Mouse (Mus musculus) left cerebral cortex, postnatal 10 days (tissue): ENCODE measurements around the gene Tln1. TPM values are rescaled to one million over a fixed set of nuclear protein-coding genes. Genes with fewer than 3 reads are reported as not detected.

ENCODE experiments used
- DNase-seq, 2 experiments: peaks; one replicate each; pipeline ENCODE4 v3.0.0; 2021 to 2022; ENCODE audit warnings: low spot score in 2 of 2, mixed read lengths in 1 of 2; ENCODE audit errors: extremely low spot score in 1 of 2
- intact Hi-C: fragments of 180-260 bp; cut with DNase I; formaldehyde crosslinking; loops from one replicate; pipeline ENCODE4 v1.15.1; 2025
- total RNA-seq, 2 experiments: library from RNA; stranded (reverse); gene quantifications; 2 replicates each; pipeline ENCODE4 v1.2.3; 2021

Gene Tln1
- total RNA-seq, 2 experiments from 2014 or later, result 48.7 to 55.3 TPM

- intact Hi-C loops, result no loop called here
Measured at GRCm38 (mm10) chr4:43580721-43581120, 18.2 kb upstream of the Tln1 start.

GRCm38 (mm10) chr4:43579731-43580130, 17.2 kb upstream of the Tln1 start:
- intact Hi-C loops, result no loop called here
- no peak for DNase-seq

More at GRCm38 (mm10) chr4:43580721-43581120, 18.2 kb upstream of the Tln1 start:
- DNase-seq, result no peak

- intact Hi-C loops, result no loop called here
- no peak for DNase-seq
Measured at GRCm38 (mm10) chr4:43579256-43579655, 16.8 kb upstream of the Tln1 start.

- DNase-seq, result peak; percentile 71 to 90
- intact Hi-C loops, result no loop called here
Measured at GRCm38 (mm10) chr4:43578376-43579204, 16.1 kb upstream of the Tln1 start, which contains the start of the genes Rgp1 and Gba2. Gene Rgp1, plus strand, starts transcription at chr4:43578715. Gene Gba2, minus strand, starts transcription at chr4:43578873.

GRCm38 (mm10) chr4:43577237-43577881, 14.9 kb upstream of the Tln1 start:
- DNase-seq, result no peak

GRCm38 (mm10) chr4:43575356-43575755, 12.9 kb upstream of the Tln1 start:
- intact Hi-C loops, result no loop called here
- DNase-seq, result no peak

More at GRCm38 (mm10) chr4:43577237-43577881, 14.9 kb upstream of the Tln1 start:
- intact Hi-C loops, result no loop called here

GRCm38 (mm10) chr4:43573561-43573960, 11.1 kb upstream of the Tln1 start:
- intact Hi-C loops, result no loop called here
- DNase-seq, result no peak

GRCm38 (mm10) chr4:43571395-43572045, 9.0 kb upstream of the Tln1 start:
- DNase-seq, result no peak
- intact Hi-C loops, result no loop called here

GRCm38 (mm10) chr4:43567140-43567539, 4.6 kb upstream of the Tln1 start:
- intact Hi-C loops, result no loop called here
- no peak for DNase-seq

- intact Hi-C loops, result no loop called here
- no peak for DNase-seq
Measured at GRCm38 (mm10) chr4:43564231-43564630, 1.7 kb upstream of the Tln1 start.

GRCm38 (mm10) chr4:43563601-43563875, 1.0 kb upstream of the Tln1 start:
- intact Hi-C loops, result no loop called here
- DNase-seq, result no peak

GRCm38 (mm10) chr4:43562769-43563600, 494 bp upstream of the Tln1 start:
- intact Hi-C loops, result no loop called here
- no peak for DNase-seq

GRCm38 (mm10) chr4:43561436-43561996, 975 bp downstream of the Tln1 start:
- no peak for DNase-seq
- intact Hi-C loops, result no loop called here

- no peak for DNase-seq
- intact Hi-C loops, result no loop called here
Measured at GRCm38 (mm10) chr4:43560976-43561375, 1.5 kb downstream of the Tln1 start.

GRCm38 (mm10) chr4:43560243-43560611, 2.3 kb downstream of the Tln1 start:
- intact Hi-C loops, result no loop called here
- DNase-seq, result peak in 1 of 2 experiments; percentile 80

- intact Hi-C loops, result loop anchor here (5.0 kb wide), 1 partner anchor 67 kb away; the partner anchor contains the start of gene Ccdc107
Measured at GRCm38 (mm10) chr4:43559519-43560242, 2.8 kb downstream of the Tln1 start.

GRCm38 (mm10) chr4:43558631-43559356, 3.7 kb downstream of the Tln1 start:
- peak; percentile 31 to 87 for DNase-seq
- intact Hi-C loops, result loop anchor here (5.0 kb wide), 1 partner anchor 66 kb away; the partner anchor contains the start of gene Ccdc107

More at GRCm38 (mm10) chr4:43559519-43560242, 2.8 kb downstream of the Tln1 start:
- DNase-seq, result no peak
